Mouse (Mus musculus) frontal cortex, adult (tissue): ENCODE data around the gene Secisbp2l.

Source experiments
- ATAC-seq: cut with Nextera tagmentation; 2 replicates; pipeline ENCODE4 v1.9.2; 2017; ENCODE audit warnings: mild to moderate bottlenecking, moderate library complexity, mixed read lengths; ENCODE audit not compliant: low TSS enrichment

Secisbp2l gene

DNA sequence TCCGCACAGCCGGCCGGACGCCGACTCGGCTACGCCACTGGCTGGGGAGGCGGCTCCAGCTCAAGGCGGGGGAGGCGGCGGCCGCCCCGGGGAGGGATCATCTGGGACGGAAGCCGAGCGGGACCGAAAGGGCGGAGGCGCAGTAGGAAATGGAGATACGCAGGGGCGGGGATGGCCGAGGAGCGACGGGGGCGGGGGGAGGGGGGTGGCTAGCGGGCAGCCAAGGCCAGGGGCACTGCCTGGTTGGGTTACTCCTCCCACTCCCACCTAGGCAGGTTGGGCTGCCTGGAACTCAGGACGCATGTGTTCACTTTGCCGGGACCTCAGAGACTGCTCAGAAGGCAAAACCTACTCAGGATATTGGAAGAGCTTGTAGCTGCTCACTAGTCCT is at the start of gene Secisbp2l:
Secisbp2l (minus strand) TSS at position 152 of the 391 bp plus-strand sequence.
- ATAC-seq, result peak; percentile 78

DNA sequence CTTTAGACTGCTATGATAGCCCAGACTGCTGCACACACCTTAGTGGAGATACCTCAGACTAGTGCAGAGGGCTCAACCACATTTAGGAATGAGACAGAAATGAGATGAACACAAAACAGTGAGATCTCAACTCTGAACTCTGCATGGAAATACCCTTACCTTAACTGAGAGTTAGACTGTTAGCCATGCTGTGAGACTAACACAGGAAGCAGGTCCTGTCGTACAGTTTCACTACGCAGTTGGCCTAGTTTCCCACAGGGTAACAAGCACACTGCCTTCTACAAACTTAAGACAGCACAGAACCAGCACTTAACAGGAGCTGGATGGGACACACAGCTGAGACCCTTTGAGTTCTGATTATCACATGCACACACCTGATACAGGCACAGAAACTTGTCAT is 47.3 kb upstream of the Secisbp2l start:
- no peak; the same call in 1 of the 2 replicates for ATAC-seq

DNA sequence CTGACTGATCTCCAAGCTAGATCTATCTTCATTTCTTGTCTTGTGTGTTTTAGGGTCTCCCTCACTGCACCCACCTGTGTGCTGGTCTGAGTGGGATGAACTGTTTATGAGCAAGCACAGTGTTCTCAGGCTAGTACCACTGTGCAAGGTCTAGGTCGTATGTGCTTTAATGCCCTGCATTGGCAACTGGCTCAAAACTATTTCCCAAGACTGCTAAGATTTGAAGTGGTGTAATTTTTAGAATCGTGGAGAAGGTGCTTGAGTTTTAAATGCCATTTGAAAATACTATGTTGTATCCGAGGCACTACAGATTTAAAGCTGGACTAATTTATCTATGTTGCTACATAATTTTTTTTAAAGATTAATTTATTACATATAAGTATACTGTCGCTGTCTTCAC is 45.2 kb upstream of the Secisbp2l start:
- ATAC-seq, result no peak

DNA sequence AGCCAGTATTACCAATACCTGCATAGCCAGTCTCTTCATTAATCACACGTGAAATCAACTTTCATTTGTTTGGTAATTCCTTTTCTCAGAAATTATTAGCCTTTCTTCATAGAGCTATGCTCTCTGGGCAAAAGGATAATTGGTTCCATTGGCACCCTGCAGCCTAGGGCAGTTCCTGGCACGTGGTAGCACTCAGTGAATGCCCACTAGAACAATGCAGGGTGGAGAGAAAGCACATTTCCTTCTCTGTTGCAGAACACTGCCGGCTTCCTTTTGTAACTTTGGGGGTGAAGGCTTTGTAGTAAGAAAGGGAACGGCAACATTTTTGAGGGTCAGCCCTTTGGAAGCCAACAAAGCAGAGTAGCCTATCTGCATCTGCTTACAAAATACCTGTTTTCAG is 43.5 kb upstream of the Secisbp2l start:
- ATAC-seq, result no peak

DNA sequence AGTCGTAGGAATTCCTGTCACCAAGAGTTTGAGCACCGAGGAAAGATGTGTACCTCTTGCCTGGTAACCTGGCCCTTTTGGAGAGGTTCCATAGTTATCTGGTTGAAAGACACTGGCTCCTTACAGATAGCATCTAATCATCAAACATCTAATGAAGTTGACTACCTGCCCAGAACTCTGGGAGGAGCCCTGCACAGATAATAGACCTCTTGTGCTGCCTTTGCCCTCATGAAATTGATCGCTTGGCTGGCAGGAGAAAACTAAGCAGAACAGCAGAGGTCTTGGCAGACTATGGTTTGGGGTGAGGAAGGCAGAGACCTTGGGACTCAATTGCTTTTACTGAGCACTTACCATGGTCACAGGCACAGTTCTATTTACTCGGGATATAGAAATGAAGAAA is 37.7 kb upstream of the Secisbp2l start:
- no peak for ATAC-seq

DNA sequence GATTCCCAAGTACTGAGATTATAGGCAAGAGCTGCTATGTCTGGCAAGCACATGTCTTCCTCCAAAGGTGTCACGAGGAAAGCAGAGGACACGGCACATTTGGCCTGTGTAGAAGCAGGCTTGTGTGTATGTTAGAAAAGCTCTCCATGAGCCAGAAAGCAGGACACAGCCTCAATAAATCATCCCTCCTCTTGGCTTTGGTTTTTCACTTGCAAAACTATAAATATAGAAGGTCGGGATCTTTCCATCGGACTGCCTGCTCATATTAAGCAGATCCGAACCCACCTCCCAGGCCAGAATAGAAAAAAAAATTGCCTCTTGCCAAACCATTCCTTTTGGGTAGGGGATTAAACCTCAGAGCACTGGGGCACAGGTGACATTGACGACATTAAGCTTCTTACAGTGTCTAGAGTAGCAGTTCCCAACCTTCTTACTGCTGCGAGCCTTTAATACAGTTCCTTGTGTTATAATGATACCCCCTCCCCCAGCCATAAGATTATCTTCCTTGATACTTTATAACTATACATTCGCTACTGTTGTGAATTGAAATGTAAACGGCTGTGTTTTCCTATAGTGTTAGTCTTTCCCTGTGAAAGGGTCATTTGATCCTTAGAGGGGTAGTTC is 31.4 kb upstream of the Secisbp2l start:
- no peak for ATAC-seq

DNA sequence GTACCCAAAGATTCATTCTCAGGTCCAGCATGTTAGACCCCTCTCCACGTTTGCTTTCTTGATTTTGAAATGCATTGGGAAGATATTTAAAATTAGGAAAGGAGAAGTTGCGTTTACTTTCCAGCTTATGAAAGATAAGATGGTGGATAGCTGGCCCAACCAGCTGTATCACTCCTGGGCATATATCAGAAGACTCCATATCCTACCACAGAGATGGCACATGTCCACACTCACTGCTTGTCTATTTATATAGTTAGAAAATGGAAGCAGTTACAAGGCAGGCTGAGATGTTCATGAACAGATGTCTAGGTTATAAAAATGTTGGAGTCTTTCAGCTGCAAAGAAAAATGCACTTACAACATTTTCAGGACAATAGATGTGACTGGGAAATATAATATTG is 28.7 kb upstream of the Secisbp2l start:
- ATAC-seq, result peak; percentile 78

DNA sequence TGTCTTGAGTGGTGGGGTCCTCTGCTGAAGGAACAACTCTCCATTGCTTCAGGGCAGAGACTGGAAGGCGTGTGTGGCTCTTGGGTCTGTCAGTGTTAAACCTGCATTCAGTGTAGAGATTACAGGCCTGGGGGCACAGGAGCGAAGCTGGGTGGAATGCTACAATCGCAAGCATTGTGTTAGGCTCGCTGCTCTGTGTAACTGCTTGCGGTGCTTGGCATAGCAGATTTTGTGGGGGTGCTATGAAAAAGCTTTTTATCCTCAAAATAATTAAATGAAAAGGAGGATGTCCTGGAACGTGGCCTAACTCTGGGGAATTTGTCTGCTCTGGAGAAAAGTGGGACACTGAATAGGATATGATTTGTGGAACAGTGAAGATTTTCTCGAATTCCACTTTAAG is 26.9 kb upstream of the Secisbp2l start:
- peak; percentile 86 for ATAC-seq

DNA sequence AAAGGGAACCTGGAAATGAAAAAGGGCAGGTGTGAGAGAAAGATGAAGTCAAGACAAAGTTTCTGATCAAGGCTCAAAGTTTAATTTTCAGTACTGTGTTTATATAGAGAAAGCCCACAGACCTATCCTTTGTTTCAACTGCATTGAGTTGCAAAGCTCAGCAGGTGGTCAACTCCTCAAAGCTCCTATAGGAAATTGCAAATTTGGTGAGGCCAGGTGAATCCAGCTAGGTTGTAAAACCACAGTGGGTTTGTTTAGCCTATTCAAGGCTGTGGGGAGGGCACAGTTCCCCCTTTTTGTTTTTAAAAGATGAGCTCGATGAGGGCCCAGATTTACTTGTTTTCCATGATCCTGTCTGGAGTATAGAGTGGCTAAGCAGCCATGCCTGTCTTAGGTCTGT is 23.2 kb upstream of the Secisbp2l start:
- ATAC-seq, result no peak

DNA sequence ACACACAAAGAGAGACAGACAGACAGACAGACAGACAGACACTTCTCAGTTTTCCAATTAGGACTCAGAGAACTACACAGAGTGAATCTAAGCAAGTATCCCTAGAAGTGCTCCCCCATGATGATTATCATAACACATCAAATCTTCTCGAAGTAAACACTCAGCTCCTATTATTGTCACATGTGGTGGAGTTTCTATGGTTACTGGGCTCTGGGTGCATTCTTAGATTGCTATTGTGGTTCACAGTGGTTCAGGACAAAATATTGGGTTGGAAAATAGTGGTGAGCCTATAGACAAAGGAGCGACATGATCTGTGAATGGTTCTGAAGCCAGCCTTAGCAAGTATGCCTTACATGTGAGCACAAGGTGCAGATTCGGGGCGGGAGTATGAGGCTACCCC is 19.3 kb upstream of the Secisbp2l start:
- peak; percentile 85 for ATAC-seq

DNA sequence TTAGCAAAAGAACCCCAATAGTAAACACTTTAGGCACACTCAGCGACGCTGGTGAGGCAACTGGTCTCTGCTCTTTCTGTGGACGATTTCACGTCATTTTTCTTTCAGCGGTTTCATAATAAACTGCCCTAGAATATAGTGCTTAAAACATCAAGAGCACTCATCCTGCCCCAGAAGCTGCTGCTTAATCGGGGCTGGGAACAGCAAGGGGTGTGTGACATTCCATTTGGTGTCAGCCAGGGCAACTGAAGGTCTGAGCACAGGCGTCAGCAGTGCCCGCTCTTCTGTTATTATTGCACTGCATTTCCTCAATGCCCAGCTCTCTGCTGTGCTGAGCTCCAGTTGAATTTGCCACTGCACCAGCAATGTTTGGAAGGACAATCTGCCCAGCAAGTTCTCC is 18.4 kb upstream of the Secisbp2l start:
- ATAC-seq, result peak; percentile 35; the same call in 1 of the 2 replicates

DNA sequence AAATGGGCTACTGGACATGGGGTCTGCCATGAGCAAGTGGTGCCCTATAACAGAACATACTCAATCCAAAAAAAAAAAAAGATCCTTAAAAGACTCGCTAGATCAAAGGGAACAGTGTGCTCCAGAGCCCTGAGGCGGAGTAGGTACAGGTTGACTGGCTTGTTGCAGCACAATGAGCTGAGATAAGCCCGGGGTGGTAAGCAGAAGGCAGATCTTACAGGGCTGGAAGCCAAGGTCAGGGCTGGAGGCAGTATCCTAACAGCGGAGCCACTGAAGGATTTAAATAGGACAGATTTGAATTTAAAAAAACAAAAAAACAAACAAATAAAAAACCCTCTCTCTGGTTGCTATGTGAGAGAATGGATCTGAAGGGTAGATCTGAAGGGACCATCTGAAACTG is 17.8 kb upstream of the Secisbp2l start:
- no peak for ATAC-seq

DNA sequence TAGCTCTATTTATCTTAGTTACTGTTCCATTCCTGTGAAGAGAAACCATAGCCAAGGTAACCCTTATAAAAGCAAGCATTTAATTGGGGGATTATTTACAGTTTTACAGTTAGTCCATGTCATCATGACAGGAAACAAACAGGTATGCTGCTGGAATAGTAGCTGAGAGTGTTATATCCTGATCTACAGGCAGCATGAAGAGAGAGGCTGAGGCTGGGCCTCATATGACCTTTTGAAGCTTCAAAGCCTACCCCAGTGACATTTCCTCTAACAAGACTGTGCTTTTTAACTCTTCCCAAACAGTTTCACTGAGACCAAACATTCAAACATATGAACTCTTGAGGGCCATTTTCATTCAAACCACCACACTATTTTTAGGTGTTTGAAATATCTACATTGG is 15.2 kb upstream of the Secisbp2l start:
- no peak for ATAC-seq

DNA sequence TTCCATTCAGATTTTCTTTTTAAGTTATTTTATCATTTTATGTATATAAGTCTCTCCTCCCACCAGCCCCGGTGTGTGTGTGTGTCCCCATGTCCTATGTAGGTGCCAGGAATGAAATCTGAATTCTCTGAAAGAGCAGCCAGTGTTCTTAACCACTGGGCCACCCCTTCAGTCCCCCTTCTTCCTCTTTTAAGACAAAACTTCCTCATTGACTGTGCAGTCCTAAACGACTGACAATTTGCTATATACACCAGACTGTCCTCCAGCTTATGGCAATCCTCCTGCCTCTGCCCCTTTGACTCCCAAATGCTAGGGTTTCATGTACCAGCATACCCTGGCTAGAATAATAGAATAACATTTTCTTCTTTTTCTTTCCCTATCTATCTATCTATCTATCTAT is 12.4 kb upstream of the Secisbp2l start:
- no peak for ATAC-seq

DNA sequence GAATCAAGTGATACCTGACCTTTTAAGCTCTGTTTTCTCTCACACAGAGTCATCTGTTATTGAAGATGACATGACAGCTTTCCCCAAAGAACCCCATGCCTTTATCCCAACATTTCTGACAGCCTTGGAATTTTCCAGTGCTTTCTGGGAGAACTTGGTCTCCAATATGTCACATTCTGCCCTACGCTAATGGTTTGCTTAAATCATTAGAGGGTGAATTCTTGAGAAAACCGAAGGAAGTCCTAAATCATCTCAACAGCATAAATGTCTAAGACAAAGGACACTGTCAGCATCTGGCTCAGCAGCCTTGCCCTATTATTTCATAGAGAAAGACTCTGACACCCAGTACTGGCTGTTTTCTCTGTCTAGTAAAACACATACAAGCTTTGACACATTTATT is 11.5 kb upstream of the Secisbp2l start:
- ATAC-seq, result no peak

DNA sequence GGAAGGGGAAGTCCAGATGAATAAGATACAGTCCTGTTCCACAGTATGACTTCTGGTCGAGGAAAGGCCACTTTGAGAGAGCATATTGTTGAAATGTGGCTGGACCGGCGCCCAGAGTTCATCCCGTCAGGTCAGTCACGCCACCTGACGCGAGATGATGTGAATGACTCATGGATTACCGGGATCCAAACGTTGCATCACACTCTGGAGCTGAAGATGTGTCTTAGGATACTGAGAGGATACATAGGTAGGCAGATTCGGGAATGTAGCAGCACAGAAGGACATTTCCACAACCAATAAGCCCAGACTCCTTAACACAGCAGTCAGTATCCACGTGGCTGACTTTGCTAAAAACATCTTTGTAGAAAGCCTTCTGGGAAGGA is 10.2 kb upstream of the Secisbp2l start:
- ATAC-seq, result no peak

DNA sequence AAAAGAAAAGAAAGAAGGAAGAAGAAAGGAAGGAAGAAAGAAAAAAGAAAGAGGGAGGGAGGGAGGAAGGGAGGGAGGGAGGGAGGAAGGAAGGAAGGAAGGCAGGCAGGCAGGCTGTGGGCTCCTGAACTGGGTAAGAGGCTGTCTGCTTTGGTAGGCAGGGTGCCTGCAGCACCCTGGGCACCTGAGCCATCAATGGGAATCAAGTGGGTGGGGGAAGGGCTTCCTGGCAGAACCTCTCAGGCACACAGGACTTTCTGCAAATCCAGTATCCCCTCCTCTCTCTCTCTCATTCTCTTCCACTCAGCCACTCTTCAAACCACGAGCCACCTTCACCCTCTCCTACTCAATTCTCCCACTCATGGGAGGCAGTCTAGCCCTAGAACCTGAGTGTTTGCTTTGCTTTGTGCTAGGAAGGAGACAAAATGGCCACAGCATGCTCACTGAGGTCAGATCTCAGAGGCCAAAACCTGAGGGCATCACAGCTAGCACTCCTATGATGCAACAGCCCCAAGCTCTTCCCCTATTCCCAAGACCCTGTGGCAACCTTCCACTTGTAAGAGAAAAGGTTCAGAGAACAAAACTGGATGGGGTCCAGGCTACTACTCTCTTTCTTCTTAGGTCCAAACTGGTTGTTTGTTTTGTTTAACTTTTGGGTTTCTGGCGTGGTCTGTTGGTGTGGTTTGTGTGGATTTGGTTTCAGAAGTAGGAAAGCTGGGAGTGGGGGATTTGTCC is 9.6 kb upstream of the Secisbp2l start:
- ATAC-seq, result no peak

DNA sequence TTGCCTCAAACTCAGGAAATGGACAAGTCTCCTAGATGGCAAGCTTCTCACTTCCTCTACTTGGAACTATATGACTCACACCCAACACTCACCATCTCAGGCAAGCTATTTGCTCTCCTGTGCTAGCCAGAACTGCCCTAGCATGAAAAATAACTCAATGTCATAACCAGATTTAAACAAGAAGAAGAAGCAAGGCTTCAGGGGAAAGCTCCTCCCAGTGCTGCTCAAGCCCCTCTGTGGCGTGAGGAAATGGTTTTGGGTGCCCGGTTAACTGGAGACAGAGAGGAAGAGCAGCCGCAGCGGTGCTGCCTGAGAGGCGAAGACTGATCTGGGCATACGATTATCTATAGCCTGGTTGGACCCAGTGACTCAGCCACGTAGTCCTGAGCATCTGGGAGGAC is 8.8 kb upstream of the Secisbp2l start:
- ATAC-seq, result peak; percentile 42

DNA sequence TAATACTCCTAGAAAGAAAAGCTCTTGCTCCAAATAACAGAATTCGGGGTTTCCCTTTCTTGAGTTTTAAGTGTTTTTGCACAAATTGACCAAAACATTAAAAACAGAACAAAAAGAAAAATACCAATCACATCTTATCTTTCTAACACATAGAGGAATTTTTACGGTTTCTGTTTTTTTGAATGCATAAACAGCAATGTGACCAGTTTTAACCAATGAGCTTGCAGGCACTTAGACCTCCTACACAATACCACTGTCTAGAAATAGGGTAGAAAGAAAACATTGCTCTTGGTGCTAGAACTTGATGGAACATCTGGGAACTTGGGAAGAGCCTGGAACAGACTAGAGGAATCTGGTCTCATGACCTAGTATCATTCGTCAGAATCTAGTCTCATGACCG is 7.6 kb upstream of the Secisbp2l start:
- no peak for ATAC-seq

DNA sequence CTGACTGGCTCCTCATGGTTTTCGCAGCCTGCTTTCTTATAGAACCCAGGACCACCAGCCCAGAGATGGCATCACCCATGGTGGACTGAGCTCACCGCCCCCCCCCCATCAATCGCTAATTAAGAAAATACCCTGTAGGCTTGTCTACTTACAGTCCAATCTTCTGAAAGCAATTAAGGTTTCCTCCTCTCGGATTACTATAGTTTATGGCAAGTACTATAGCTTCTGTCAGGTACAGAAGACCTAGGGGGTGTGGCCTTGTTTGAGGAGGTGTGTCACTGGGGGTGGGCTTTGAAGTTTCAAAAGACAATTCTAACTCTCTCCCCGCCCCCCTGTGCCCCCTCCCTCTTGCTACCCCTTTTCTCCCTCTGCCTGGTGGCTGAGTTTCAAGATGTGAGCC is 6.6 kb upstream of the Secisbp2l start:
- ATAC-seq, result no peak

DNA sequence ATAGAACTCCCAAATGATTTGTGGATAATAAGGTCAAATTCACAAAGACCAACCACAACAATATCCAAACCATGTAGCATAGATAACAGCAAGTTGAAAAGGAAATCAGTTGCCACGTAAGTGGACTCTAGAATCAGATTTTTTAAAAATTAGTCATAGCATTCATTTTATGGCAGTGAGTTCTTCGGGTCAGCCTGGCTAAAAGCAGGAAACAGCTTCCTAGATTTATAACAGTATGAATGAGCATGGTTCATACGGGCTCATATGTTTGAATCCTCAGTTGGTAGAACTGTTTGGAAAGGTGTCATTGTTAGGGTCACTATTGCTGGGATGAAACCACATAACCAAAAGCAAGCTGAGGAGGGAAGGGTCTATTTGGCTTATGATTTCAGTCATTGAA is 6.1 kb upstream of the Secisbp2l start:
- no peak for ATAC-seq

DNA sequence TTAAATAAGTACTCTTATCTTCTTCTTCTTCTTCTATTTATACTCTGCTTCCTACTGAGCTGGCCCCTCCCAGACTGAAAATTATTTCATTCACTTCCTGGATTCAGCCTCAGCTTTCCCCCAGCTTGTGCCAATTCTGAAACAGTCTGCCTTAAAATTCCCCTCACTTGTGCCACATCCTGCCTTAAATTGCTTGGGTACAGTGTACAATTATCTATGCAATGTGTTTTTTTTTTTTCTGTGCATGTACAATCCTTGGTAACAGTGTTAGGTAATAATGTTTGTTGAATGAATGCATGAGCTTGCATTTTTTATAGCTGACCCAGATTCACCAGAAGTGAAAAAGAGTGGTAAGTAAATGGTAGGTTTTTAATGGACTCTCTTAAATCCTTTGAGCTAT is 5.7 kb upstream of the Secisbp2l start:
- ATAC-seq, result peak; percentile 56

DNA sequence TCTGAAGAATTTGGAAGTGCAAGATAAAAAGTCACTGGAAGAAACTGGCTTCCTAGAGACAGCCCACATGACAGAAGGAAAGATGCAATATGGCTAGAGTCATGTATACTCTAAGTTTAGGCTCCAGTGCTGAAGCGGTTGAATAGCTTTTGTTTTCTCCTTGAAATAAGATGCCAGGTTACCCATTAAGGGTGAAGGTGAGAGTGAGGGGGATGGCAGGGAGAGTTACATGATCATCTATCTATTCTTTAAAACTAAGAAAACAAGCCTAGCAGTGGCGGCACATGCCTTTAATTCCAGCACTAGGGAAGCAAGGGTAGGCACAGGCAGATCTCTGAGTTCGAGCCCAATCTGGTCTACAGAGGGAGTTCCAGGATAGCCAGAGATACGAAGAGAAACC is 2.4 kb upstream of the Secisbp2l start:
- ATAC-seq, result no peak

DNA sequence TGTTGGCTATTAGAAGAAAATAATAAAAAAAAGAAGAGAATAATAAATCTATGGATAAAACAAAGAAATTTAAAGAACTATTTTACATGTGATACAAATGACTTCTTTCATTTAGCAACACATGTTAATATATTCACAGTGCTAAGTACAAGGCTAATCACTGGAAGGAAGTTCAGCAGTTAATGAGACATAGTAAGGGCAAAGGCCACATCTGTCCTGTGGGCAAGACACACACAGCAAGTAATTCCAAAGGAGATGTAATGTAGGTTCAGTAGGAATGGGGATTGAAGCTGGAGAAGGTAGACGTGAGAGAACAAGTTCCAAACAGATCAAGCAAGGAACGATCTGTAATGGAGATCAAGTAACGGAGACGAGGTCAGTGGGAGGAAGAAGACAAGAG is 1.7 kb upstream of the Secisbp2l start:
- no peak for ATAC-seq
